Mouse (Mus musculus): ENCODE measurements around the gene Zfp882.
"Not testable (repeated sequence)": the region's sequence is repeated elsewhere in the genome, so short reads cannot be mapped to it uniquely, and the experiment has no call there.

Zfp882 gene

DNA sequence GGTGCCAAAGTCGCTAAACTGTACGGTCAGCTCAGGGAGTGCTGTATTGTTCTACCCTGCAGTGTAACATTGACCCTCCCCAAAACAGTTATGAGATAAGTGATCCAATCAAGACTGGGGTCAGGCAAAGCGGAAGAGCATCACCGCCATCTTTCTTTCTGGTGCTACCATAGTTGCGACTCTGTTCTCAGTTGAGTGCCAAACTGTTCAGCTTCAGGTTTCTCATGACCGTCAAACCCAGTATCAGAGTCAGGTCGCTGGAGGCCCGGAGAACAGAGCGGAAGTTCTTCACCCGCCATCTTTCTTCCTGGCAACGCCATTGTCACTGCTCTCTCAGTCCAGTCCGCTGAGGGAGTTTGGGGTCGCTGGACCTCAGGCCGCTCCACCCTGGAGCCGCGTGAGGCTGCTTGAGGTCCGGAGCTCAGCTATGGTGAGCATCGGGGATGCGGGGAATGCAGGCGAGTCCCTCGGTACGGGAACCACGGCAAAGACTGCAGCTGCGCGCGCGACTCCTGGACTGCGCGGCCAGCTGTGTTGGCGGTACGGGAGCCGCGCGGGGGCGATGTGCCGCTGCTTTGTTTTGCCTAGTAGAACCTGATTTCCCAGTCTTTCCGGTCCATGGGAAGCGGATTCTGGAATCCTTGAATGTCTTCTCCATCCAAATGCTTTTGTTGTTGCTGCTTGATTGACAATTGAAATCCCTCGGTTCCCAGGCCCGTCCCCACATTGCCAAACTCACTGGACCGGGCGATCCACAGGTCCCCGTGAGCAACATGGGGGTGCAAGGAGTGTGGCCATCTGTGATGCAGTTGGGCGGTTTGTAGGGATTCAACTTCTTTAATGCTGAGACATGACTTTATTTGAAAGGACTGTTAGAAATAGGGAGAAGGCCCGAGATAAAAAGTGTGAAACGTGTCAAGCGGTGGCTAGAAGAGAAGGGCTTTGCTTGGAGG lies at the start of gene Zfp882, which contains the start of gene Zfp617:
Gene Zfp882, plus strand, starts transcription at position 300 of the 953 bp plus-strand sequence.
Gene Zfp617, plus strand, starts transcription at position 327 of the 953 bp plus-strand sequence.
- peak; percentile 78 for DNase-seq (ENCODE audit: low spot score)

DNA sequence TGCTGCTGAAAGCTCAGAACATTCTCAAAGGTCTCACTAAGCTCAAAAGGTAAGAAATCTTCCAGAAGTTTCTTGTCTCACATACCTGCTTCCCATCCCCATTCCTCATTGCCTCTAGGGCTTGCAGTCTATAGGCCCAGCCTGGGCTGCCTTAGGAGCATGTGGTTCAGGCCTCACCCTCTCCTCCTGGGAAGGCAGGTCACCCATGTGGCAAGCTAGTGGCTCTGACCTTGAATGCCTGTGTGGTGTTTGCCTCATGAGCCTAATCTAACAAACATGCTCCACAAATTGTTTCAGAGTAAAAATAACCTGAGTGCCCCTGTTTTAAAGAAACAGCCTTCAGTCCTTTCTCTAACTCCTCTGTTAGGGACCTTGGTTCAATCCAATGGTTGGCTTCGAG lies 46.9 kb upstream of the Zfp882 start:
- not testable (repeated sequence) for DNase-seq (ENCODE audit: low spot score)

DNA sequence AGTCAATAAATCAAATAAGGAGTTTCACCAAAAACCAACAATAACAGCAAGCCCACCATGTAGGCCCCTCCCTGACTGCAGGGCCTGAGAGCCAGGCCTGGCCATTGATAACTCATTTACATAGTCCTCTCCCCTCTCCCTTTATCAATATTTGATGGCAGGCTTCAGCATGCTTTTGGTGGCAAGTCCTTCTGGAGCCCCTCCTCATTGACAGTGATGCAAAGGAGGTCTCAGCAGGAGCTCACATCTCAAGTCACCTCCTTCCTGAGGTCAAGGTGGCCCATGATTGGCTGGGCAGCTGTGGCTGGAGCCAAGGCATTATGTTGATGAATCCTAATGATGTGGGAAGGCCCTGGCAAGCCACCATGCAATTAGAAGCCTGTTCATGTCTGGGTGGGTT lies 46.4 kb upstream of the Zfp882 start:
- DNase-seq (ENCODE audit: low spot score), result not testable (repeated sequence)

DNA sequence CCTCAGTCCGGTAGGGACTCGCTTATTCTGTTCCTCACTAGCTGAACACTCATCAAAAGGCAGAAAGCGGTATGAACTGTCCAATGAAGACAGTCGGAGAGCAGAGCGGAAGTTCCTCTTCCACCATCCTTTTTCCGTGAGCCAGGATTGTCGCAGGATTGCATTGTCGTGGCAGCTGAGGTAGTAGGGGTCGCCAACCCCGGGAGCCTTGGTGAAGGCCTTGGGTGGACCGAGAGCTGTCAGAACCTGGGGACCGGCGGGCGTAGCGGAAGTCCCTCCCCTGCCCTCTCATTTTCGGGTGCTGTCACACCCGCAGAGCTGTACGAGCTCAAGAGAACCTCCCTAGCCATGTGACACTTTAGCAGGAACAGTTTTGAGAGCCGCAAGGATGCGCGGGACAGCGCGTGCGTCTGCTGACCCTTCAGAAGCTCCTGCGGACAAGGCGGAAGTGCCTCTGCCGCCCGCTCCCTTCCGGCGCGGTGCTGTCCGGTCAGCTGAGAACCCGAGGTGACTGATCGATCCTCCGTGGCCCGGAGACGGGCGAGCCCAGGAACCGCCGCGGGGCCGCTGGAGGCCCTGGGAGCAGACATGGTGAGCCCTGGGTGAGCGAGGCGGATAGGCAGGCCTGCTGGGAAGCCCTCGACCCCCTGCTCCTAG lies 26.7 kb upstream of the Zfp882 start, which contains the start of gene Zfp709:
Gene Zfp709, plus strand, starts transcription at position 402 of the 657 bp plus-strand sequence.
- DNase-seq (ENCODE audit: low spot score), result no peak

DNA sequence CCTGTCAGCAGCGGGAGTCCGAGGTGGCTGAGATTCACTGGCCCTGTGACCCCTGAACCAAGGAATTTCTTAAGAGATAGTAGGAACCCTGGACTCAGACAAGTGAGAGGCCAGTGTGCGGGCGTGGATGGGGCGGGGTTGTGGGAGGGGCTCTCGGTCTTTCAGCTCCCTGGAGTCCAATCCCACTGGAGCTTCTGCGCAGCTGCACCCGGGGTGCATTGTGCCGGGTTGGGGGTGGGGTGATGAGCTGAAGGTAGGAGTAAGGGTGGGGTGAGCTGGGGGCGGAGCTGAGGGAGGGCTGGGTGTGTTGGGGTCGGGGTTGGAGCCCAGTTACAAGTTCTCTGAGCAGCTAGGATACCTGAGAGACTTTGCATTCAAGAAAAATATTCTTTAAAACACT lies 7.7 kb upstream of the Zfp882 start:
- DNase-seq (ENCODE audit: low spot score), result not testable (repeated sequence)

DNA sequence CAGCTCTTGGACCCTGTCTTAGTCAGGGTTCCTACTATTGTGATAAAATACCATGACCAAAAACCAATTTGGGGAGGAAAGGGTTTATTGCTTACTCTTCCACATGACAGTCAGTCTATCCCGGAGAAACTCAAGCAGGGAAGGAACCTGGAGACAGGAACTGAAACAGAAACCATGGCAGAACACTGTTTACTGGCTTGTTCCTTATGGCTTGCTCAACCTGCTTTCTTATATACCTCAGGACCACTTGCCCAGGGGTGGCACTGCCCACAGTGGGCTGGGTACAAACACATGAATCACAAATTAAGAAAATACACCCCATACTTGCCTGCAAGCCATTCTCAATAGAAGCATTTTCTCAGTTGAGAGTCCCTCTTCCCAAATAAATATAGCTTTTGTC lies 5.3 kb upstream of the Zfp882 start:
- not testable (repeated sequence) for DNase-seq (ENCODE audit: low spot score)

DNA sequence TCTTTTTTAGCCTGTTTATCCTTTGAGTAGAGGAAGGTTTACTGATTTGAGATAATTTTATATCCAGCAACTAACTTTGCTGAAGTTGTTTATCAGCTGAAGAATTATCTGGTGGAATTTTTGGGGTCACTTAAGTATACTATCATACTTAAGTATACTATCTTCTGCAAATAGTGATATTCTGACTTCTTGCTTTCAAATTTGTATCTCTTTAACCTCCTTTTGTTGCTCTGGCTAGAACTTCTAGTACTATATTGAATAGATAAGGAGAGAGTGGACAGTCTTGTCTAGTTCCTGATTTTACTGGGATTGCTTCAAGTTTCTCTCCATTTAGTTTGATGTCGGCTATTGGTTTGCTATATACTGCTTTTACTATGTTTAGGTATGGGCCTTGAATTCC lies 1.6 kb upstream of the Zfp882 start:
- DNase-seq (ENCODE audit: low spot score), result no peak

DNA sequence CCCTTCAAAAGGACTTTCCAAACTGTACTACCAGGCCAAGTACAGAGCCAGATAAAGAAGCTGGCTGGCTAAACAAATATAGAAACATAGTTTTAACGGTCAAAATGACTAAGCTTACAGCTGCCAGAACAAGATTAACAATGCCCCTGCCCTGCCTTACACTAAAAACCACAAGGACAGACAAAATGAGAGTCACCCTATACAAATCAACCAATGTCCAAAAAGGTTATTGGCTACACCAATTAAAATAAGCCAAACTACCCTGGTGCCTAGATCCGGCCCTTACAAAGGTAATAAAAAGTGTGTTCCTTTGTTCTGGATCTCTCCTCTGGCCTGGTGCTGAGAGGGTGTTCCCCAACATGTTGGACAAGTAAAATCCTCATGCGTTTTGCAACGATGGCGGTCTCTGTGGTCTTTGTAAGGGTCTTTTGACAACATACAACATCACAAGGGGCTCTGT lies 580 bp upstream of the Zfp882 start:
- DNase-seq (ENCODE audit: low spot score), result peak; percentile 12

DNA sequence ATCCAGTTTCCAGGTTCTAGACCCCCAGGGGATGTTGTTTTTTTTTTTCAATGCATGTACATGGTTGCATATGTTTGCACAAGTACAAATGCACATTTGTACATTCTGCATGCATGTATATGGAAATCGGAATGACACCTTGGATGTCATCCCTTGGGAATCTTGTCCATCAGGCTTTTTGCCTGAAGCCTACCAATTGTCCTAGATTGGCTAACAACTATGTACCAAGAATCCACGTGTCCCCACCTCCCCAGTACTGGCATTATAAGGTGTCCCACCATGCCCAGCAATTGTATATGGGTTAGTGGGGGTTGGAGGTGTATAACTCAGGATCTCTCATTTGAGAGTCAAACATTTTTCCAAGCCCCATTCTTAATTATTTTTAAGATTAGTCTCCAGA lies 3.9 kb downstream of the Zfp882 start:
- DNase-seq (ENCODE audit: low spot score), result no peak

DNA sequence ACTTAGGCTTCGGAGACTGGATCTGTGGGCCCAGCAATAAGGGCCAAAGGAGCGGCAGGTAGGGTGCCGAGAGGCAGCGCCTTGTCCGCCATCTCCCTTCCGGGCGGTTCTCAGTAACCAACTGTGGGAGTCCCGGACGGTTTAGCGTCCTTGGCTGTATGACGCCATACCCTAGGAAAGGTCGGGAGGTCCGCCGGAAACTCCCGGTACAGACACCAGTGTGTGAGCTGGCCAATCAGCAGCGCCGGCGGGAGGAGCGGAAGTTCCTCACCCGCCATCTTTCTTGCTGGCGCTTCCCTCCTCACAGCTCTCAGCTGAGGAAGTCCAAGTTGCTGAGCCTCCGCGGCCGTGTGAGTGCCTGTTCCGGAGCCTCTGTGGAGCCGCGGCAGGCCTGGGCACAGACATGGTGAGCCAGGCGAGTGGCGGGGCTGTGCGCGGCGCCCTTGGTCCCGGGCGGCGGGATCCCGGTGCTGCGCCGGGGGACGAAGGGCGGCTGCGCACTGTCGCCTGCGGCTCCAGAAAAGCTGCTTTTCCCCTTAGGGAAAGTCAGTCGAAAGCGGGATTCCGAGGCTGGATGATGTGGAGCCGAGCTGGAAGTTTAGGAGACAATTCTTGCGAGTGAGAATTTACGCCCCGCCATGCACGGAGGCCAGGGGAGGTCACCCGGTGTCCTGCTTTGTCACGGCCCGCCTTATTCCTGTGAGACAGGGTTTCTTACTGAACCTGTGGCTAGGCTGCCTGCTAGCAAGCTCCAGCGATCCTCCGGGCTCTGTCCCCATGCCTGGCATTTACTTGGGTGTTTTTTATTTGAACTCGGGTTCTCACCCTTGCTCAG lies 14.4 kb downstream of the Zfp882 start:
- DNase-seq (ENCODE audit: low spot score), result peak; percentile 95

DNA sequence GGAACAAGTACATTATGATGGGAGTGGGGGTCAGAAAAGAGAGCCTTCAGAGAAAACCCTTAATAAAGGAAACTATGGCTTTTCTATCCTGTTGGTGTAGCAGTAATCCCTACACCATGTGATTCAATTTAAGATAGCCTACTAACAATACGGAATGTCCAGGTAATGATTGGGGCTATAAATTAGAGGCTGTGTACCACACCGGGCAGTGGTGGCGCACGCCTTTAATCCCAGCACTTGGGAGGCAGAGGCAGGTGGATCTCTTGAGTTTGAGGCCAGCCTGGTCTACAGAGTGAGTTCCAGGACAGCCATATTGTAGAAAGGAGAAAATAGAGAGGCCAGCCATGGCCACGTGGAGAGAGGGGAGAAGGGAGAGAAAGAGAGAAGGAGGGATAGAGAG lies 17.4 kb downstream of the Zfp882 start:
- no peak for DNase-seq (ENCODE audit: low spot score)

DNA sequence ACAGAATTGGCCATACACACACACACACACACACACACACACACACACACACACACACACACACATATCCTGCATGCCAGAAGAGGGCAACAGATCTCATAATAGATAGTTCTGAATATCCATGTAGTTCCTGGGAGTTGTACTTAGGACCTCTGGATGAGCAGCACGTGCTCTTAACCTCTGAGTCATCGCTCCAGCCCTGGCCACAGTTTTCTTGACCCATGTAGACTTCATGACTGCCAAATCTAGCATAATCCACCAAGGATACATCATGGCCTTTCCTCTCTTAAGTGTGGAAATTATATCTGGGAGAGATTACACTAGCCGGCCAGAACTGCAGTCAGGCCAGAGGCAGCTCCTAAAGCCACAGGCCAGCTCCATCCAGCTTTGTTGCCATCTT lies 18.1 kb downstream of the Zfp882 start:
- peak; percentile 59 for DNase-seq (ENCODE audit: low spot score)

DNA sequence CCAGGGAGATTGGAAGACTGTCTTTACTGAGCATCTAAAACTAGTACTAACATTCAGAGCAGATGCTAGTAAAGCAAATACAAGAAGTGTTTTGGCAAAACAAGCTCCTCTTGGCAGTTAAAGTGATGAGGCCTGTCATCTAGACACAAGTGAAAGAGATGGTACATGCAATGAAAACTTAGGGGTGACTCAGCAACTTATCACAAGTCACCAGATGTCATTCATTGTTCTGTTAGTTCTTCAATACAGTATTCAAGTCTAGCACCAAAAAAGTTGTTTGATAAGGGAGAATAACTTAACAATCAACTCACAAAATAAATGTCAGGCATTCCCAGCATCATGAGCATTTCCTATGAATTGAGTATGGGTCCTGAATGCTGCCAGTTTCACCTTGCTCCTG lies 19.4 kb downstream of the Zfp882 start:
- DNase-seq (ENCODE audit: low spot score), result no peak

DNA sequence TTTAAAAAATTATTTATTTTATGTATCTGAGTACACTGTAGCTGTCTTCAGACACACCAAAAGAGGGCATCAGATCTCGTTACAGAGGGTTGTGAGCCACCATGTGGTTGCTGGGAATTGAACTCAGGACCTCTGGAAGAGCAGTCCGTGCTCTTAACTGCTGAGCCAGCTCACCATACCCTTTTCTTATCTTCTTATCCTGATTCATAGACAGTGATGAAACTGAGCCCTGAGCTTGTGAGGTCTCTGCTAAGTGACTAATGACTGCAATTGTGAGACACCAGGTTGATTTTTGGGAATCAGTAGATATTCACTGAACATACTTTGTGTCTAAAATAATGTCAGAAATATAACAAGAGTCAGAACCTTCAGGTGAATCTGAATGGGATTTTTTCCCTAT lies 29.6 kb downstream of the Zfp882 start:
- not testable (repeated sequence) for DNase-seq (ENCODE audit: low spot score)

DNA sequence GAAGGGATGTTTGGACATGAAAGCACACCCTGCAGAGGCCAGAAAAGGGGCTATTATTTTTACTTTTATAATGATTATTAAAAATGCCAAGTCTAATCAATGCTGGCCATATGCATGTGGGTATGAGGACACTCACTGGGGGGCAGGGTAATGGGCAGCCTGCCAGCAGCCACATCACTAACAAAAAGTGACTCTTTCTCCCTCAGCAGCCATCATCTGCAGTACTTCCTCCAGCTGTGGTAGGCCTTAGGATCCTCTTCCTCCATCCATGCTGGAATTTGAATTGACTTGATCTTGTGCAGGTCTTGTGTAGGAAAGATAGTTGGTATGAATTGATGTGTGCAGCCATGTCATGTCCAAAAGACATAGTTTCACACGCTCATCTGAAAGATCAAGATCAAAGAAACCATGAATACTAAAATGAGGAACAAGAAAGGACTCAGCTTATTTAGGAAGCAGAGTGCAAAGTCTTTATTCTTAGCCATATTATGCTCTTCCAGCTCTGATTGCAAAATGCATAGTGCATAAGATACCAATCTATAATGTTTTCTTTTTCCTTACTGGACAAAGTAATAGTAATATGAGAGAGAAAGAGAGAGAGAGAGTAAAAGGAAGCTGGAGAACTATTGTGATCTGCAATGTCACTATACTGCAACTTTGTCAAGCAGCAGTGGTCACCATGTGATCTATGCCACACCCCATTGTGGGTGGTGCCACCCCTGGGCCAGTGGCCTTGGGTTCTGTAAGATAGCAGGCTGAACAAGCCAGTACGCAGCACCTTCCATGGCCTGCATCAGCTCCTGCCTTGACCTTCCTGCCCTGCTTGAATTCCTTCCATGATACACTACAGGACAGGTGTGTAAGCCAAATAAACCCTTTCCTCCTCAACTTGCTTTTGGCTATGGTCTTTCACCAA lies 32.1 kb downstream of the Zfp882 start:
- DNase-seq (ENCODE audit: low spot score), result no peak

DNA sequence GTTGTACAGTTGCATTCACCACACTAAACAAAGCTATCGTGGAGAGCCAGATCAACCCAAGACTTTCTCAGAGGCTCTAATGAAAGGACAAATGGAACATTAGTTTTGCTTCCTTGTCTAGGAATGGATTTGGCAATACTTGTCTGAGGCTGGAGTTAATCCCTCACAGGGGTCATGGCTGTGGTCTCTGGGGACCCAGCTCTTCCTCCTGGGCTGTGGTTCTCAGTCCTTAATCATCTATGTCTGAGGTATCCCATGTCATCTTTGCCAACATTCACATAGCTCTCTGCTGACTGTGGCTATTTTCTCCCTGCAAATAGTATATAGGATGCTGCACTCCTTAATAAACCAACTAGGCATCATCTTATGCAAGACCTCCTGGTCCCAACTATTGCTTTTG lies 33.4 kb downstream of the Zfp882 start:
- no peak for DNase-seq (ENCODE audit: low spot score)

DNA sequence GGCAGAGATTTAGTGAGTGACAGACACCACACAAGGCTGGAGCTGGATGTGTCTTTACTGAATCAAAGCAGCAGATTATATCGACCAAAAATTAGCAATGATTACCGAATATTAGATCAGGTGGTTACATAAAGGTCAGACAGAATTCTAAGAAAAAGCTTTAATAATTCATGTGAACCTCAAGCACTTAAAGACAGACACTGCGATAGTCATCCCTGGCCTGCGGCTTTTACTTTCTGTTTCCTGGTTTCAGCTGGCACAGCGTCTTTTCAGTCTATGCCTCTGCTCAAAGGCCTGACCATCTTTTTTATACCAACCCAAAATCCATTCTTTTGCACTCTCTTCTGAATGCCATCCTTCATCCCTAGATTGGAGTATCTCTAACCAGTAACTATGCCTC lies 40.2 kb downstream of the Zfp882 start:
- no peak for DNase-seq (ENCODE audit: low spot score)

DNA sequence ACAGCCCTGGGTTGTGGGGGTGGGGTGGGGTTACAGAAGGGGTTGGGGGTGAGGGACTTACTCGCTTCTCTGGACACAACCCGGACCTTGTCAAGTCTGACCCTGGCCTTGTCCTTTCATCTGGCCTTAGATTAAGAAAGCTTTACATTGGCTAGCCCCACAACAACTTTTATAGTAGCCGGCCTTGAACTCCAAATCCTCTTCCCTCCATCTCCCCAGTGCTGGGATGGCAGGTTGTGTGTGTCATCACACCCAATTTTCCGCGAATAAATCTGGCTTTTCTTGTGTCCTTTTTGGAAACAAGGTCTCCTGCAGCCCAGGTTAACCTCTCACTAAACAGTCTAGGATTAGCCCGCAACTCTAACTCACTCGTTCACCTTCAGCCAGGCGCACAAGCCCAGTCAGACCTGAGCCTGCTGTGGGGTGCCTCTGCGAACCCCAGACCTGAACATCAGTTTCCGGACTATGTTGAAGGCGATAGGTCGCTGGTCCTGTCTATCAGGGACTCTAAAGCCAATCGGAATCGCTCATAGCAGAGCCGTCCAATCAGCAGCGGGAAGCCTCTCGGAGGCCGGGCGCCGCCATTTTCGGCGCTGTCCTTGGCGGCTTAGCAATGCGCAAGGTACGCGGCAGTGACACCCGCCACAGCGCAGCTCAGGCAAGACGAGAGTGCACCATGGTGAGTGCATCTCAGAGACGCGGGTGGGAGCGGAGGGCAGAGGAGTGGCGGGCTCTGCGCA lies 42.2 kb downstream of the Zfp882 start, which contains the start of gene Zfp961:
Gene Zfp961, plus strand, starts transcription at position 557 of the 740 bp plus-strand sequence.
- peak; percentile 97 for DNase-seq (ENCODE audit: low spot score)

DNA sequence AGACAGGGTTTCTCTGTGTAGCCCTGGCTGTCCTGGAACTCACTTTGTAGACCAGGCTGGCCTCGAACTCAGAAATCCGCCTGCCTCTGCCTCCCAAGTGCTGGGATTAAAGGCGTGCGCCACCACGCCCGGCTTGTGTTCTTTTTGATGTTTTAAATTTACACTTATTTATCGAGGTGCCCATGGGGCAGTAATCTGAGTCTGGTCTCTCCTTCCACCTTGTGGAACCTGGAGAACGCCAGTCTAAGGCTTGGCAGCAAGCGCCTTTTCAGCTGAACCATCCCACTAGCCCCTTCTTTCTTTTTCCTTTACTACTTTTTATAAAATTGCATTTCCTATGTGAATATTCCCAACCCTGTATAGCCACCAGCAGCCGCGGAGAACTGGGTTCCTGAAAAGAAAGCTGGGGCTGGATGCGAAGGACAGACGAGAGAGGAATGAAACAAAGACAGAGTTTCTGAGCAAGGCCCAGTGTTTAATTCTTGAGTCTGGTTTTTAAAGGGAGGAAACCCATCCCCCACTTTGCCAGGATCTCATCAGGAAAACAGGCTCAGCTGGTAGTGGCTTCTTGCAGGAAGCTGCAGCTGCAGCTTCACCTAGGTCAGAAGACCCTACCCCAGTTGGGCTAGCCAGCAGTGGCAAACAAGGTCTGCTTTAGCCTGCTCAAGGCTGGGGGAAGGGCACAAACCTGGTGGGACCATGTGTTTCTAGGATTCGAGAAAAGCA lies 43.2 kb downstream of the Zfp882 start:
- DNase-seq (ENCODE audit: low spot score), result no peak
